Mouse (Mus musculus) brain, embryonic 14.5 days (tissue): ENCODE results near the gene Zc3h7b.
"Not testable (repeated sequence)": the region's sequence is repeated elsewhere in the genome, so short reads cannot be mapped to it uniquely, and the experiment has no call there.

ENCODE experiments used
- CTCF ChIP-seq: fragments of 200-500 bp; IDR thresholded peaks from 2 replicates; pipeline ENCODE4 v1.5.1; 2012; ENCODE audit warnings: inconsistent platforms, mild to moderate bottlenecking, moderate library complexity, borderline replicate concordance; ENCODE audit not compliant: insufficient read depth, insufficient read length; ENCODE audit errors: extremely low read depth
- POLR2A ChIP-seq: fragments of 200-500 bp; IDR thresholded peaks from 2 replicates; pipeline ENCODE4 v1.6.1; 2012; ENCODE audit warnings: mild to moderate bottlenecking, inconsistent platforms, borderline replicate concordance; ENCODE audit not compliant: poor library complexity, insufficient read depth, insufficient read length, severe bottlenecking; ENCODE audit errors: extremely low read depth

DNA sequence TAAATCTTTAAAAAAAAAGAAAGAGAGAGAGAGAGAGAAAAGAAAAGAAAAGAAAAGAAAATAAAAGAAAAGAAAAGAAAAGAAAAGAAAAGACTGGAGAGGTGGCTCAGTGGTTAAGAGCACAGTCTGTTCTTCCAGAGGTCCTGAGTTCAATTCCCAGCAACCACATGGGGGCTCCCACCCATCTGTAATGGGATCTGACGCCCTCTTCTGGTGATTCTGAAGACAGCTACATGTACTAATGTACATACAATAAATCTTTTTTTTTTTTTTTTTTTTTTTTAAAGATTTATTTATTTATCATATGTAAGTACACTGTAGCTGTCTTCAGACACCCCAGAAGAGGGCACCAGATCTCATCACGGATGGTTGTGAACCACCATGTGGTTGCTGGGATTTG is 2.5 kb upstream of the Zc3h7b start:
- not testable (repeated sequence) for TF ChIP-seq CTCF, POLR2A
